Mouse (Mus musculus): ENCODE measurements around the gene Slc18a2.
A peak's percentile ranks its signal among the peaks of the same experiment; 100 is the strongest.

Slc18a2 gene

DNA sequence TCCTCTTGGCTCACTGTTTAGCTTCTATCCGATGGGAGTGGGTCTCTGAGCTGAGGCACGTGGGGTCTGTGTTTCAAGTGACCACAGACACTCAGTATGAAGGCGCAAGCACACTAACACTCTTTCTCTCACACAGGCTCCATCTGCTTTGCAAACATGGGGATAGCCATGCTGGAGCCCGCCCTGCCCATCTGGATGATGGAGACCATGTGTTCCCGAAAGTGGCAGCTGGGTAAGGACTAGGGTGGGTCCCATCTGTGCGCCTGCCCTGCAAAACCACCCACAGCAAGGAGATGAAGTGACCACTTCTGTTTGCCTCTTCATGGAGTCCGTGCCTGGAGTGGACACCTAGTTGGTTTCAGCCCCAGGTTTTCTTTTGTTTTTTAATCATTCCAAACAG, 15.7 kb downstream of the Slc18a2 start:
- DNase-seq (ENCODE audit: low spot score) = no peak

DNA sequence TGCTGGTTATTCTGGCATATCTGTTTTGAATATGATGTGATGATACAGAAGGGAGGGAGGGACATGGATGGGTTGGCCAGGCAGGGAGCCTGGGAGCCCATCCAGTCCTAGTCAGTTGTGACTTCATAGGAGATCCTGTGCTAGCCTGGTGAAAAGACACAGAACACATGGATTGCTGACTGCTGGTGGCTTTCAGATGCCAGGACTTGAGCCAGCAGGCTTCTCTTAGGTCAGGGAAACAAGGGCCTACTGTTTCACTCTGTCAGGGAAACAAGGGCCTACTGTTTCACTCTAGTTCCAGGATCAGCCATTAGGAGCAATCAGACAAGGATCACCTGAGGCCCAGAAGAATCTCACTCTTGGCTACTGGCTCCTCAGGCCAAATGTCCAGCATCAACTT, 20.1 kb downstream of the Slc18a2 start:
- no peak for DNase-seq (ENCODE audit: low spot score)

DNA sequence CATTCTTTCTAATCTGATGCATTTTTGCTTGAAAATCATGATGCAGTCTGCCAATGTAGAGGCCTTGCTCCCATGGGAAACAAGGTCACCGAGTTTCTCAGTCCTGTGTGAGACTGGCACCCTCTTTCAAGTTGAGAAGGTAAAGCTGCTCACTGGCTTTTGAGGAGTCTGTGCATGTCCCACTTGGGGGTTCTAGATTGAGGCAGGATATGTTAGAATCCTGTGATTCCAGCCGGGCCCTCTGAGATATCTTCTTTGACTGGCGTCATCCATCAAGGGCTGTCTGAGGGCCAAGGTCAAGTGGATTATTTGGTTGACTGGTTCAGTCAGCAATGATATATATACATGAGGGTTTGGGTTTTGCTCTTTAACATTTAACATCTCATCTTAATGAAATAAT, 21.3 kb downstream of the Slc18a2 start:
- no peak for DNase-seq (ENCODE audit: low spot score)

DNA sequence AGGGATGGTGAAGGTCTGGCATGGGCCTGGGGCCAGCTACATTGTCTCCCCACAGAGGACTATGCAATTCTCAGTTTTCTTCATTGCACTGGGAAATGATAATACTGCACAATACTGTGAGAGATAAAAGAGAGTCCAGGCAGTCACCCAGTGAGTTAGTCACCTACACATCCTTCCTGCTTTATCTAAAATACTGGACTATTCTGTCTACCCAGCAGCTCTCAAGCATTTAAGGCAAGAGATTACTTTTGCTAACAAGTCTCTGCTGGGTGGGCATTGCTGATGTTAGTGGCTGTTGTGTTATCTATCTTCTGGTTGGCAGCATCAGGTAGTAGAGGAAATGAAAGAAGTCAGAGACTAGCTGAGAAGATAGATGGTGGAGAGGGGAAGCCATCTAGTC, 28.3 kb downstream of the Slc18a2 start:
- DNase-seq (ENCODE audit: low spot score) = no peak

DNA sequence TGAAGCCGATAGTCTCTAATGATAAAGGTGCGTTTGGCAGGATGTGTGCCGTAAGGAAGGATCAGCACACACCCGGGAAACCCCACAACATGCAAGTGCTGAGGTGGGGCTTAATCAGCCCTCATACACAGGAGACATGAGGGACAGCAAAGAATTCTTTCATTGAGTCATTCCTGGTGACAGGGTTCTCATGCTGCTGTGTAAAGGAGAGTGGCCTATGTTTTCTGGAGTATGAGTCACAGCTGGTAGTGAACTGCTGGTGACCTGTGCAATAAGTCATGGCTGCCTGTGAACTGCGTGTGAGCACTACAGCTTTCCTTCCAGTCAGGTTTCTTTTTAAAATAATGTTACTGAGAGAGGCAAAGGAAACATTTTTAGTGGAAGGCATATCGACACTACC, 29.1 kb downstream of the Slc18a2 start:
- no peak for DNase-seq (ENCODE audit: low spot score)

DNA sequence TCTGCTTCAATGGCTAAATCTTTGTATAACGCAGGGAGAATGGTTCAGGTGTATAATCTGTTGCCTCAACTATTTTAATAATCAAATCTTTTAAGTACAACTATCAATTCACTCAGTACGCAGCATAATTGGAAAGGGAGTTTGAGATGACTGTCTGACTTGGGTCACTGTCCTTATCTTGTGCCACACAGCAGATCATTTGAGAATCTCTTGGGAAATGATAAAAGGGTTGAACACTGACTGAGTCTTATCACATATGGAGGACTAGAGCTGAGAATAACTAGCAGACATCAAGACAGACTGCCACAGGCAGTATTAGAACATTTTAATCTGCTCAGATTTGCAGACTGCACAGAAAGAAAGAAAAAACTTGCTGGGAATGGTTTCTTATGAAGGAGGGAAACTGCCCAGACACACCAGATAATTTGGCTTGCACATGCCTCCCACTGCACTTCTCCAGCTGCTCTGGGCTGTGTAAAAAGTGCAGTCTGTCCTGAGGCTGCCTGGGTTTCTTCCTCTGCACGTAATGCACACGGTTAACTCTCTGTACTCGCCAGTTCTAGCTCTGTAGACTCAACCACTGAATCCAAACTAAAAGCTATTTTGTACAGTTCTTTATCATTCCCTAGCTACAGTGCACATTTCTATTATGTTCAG, 31.6 kb downstream of the Slc18a2 start:
- no peak for DNase-seq (ENCODE audit: low spot score)

DNA sequence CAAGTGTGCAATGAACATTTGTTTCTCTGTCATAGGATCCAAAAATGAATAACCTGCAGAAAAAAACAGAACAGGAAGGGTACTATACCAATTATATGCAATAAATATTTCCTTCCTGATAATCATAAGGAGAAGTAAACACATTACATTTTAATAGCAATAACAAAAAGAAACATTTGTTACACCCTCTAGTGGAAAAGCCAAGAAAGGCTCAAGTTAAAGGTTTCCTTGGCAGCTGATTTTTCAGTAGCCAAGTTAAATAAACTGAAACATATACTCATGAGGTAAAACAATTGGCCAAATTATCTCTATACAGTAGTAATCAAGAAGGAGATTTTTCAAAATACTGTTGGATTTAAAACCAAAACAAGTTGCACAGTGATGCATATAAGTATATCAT, 54.6 kb downstream of the Slc18a2 start:
- DNase-seq (ENCODE audit: low spot score) = no peak

DNA sequence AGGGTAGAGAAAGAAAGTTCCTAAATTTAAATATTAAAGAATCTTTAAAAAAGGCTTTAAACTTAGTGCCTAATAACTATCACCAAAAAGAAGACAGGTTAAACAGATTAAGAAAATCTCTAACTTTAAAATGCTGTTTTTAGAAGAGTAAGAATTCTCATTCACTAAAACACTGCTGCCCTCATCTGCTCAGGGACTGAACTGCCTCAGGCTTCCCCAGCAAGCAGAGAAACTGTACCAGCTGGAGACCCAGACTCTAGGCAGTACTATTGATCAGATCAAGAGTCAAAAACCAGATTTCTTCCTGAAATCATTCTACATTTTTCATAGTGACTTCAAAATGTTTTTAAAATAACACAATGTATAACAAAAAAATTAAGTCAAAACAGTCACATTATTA, 55.9 kb downstream of the Slc18a2 start:
- DNase-seq (ENCODE audit: low spot score) = peak; percentile 27

DNA sequence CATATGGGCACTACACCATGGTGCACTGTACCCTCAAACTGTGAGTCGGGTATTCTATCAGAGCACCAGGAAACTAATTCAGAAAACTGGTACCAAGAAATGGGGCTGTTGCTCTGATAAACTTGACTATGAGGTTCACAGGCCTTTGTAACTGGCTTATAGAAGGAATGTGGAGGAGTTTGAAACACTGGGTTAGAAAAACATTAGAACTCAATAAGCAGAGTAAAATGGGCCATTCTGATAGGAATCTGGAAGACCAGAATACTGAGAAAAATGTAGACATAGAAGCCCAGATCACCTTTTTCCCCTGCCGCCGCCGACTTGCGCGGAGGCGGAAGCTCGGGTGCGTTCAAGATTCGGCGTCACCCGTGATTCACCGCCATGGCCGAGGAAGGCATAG, 61.3 kb downstream of the Slc18a2 start, which contains the start of gene Rps12-ps3:
TSS of gene Rps12-ps3 (plus strand) at position 301 of the 400 bp plus-strand sequence.
- DNase-seq (ENCODE audit: low spot score) = no peak

DNA sequence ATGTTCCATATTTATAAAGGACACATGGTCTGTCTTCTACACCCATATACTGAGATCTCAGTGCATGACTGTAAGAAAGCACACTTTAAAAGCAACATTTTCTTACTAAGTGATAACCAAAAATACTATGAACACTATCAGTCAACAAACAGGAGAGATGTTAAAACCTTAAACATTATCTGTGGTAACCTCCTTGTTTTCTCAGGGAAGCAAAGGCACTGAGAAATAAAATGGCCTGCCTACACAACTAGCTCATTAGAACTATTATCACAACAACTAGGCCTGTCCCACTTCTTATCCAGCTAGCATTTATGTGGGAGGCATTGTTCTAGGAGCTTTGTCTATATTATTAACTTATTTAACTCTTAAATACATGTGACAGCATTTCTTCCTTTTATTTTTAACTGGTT, 70.1 kb downstream of the Slc18a2 start:
- no peak for DNase-seq (ENCODE audit: low spot score)

DNA sequence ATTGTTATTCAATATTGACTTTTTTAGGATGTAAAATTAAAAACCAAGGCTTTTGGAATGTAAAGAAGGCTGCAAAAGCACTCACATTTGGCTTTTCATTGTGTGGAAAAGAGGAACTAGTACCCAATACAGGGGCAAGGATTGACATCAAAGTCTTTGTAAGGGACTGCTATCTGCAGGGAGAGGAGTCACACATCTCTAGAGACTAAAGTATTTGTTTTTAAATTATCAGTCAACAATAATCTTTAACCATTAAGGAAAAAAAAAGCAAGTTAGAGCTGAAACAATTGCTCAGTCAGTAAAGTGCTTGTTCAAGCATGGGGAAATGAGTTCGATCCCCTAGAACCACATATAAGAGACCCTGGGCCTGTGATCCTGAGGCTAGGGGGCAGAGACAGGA, 76.0 kb downstream of the Slc18a2 start:
- DNase-seq (ENCODE audit: low spot score) = no peak

DNA sequence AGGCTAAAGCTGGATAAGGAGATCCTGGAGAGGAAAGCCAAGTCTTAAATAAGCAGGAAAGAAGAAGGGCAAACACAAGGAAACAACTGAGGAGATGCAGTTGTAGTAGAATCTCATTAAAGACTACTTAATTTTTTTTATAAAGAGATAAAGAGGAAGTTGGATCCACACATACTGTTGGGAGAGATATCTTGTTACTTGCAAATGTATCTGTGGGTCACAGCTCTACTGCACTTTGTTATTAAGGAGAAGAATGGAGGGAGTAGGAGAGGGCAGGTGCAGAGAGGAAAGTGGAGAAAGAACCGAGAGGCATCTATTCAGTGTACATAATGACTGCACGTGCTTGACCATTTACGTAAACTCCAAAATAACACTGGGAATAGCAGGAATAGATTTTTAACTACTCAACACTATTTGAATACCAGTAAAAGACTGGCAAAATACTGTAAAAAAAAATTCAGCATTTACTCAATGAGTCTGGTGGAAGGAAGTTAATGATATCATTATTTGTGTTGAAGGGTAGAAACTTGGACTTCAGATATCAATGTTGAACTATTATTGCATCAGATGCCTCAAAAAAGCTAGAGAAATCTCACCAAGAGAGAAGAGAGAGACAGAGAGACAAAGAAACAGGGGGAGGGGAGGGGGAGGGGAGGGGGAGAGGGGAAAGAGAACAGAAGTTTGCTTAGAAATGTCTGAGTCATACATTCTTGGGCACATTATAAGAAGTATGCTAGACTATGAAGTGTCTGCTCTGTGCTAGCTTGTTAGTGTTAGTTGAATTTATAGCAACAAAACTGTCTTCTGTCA, 77.4 kb downstream of the Slc18a2 start:
- no peak for DNase-seq (ENCODE audit: low spot score)

DNA sequence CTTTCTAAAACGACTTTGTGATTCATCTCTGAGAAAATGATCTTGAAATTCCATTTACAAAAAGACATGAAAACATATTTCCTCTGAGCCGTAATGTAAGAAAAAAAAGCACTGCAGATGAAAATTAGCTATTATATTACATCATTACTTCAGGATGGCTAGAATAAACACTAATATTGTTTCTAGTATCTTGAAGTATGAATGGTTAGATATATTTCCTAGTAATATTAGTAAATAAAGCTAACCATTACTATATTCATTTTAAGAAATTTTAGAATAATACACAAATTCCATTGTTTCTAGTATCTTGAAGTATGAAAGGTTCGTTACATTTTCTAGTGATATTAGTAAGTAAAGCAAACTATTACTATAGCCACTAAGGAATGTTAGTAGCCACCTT, 79.2 kb downstream of the Slc18a2 start:
- no peak for DNase-seq (ENCODE audit: low spot score)

DNA sequence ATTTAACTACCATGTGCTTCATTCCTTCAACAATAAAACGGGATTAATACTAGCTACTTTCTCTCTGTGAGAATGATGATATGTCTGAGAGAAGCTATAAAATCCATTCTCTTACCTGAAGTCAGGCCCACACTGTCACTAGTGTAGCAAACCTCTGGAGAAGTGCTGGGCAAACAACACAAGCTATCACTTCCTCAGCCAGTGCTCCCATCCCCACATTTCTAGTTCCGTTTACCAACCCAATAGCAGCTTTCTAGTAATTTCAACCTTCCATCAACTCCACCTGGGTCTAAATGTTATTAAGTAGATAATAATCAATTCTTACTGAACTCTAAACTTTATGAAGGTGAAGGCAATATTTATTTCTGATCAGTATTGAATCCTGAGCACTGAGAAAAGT, 82.3 kb downstream of the Slc18a2 start:
- DNase-seq (ENCODE audit: low spot score) = no peak

DNA sequence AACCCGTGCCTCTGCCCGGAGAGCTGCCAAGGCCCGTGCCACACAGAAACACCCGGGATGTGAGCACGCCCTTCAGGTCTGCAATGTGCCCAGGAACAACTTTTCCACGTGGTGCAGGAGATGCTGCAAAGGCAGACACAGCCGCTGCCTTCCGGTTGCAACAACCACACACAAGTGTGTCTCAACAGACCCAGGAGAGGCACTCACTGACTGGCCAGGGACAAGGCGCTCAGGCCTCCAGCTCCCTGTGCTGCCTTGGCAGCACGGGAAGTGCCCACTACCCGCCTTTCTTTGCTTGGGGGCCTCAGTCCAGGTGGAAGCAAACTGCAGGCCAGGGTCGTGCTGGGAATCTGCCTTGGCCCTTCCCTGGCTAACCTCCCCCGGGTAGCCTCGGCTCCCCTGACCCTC, 83.6 kb downstream of the Slc18a2 start:
- no peak for DNase-seq (ENCODE audit: low spot score)

DNA sequence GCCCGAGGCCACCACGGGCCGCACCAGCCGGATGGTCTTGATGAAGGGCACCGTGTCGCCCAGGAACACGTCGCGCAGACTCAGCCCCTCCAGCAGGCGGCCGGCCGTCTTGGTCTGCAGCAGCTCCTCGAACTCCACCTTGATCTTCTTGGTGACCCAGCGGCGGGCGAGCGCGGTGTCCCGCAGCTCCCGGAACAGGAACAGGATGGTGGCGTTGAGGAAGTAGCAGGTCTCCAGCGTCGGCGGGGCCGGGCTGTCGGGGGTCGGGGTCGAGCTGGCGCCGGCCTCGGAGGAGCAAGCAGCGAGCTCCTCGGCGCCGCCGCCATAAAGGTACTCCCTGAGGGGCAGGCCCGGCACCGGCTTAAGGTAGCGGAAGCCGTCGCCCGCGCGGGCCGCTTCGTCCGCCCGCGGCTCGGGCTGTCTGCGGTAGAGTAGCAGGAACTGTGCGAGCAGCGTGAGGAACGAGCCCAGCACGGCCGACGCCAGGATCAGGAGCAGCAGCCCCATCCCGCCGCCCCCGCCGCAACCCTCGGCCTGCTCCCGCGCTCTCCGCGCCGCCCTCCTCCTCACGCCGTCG, 84.5 kb downstream of the Slc18a2 start:
- DNase-seq (ENCODE audit: low spot score) = no peak
